Mouse (Mus musculus): ENCODE results near the gene Sept1. TPM values are rescaled to one million over a fixed set of nuclear protein-coding genes. Genes with fewer than 3 reads are reported as not detected.

The Sept1 gene
- total and polyA plus RNA-seq, 3 experiments, result 30.6 to 116 TPM; not detected in 1

DNA sequence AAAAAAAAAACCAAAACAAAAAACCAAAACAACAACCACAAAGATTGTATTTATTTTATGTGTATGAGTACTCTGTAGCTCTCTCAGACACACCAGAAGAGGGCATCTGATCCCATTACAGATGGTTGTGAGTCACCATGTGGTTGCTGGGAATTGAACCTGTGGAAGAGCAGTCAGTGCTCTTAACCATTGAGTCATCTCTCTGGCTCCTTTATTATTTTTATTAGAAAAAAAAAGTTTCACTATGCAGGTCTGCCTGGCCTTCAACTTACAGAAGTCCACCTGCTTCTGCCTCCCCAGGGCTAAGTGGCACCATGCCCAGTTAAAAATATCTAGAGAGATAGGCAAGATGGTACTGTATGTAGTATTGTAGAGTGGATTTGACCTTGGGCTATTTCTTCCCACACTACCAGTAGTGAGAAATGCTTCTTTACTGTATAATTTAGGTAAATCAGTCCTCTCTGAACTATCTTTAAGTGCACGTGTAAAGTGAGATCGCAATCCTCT lies 10.5 kb upstream of the Sept1 start (continued):
- TF ChIP-seq SMC3 (IDR thresholded peaks at IDR 0.05; ENCODE audit: low read depth, low read length) (no peak), EP300 (IDR thresholded peaks at IDR 0.05; ENCODE audit: low read depth in 1 of 2, low read length in 2 of 2) (peak in 1 of 2 experiments; percentile 26; a peak in 1 of 4 replicates), RCOR1 (IDR thresholded peaks at IDR 0.05; ENCODE audit: low read depth, low read length) (0 out of 2 replicates have a peak, but pooled peaks have one; percentile 7), ZC3H11A (IDR thresholded peaks at IDR 0.05; ENCODE audit: low read depth, low read length) (no peak), POLR2AphosphoS5 (IDR thresholded peaks at IDR 0.05; ENCODE audit: borderline replicate concordance, low read depth, low read length) (no peak), CHD2 (IDR thresholded peaks at IDR 0.05; ENCODE audit: low read length) (no peak)

DNA sequence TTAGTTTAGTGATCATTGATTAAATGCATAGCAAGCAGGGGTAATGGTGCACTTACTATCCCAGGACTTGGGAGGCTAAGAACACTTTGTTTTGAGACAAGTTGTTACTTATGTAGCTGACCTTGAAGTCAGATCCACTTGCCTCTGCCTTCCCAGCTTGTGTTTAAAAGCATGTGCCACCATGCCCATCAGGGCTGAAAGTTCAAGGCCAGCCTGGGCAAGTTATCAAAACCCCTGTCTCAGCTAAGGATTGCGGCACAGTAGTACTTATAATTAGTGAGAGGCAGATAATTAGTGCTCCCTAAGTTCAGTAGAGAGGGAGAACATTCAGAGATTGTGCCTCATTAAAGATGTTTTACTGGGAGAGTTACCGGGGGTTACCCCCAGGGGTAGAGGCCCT lies 1.8 kb upstream of the Sept1 start:
- TF ChIP-seq CHD2 (IDR thresholded peaks at IDR 0.05; ENCODE audit: low read length), result no peak
- TF ChIP-seq ELF1 (IDR thresholded peaks at IDR 0.05; ENCODE audit: low read depth, low read length), result no peak
- no peak for TF ChIP-seq E2F4 (IDR thresholded peaks at IDR 0.05; ENCODE audit: borderline replicate concordance, low read depth, low read length)
- H3K36me3 ChIP-seq (ENCODE audit: control insufficient read depth in 1 of 2, insufficient read depth in 2 of 2, low read length in 2 of 2), result peaks cover 0 to 14% of the 10 kb centered on the region in 2 experiments; a peak in 3 of 4 replicates
- H3K4me3 ChIP-seq (ENCODE audit: control insufficient read depth in 1 of 2, insufficient read depth in 1 of 2, low read depth in 2 of 2, low read length in 2 of 2), result no peak overlapping the region
- H3K79me2 ChIP-seq (ENCODE audit: control insufficient read depth, insufficient read depth, low read length, poor library complexity), result peaks cover 37% of the 10 kb centered on the region
- no peak overlapping the region for H3K27ac ChIP-seq (ENCODE audit: control insufficient read depth, low read depth, low read length)
- H3K27me3 ChIP-seq (ENCODE audit: control insufficient read depth in 1 of 2, insufficient read depth in 2 of 2, low read length in 2 of 2), result no peaks in the 10 kb centered on the region
- no peak overlapping the region for H3K9ac ChIP-seq (ENCODE audit: control insufficient read depth, low read depth, low read length, poor library complexity, severe bottlenecking)
- no peak for DNase-seq (ENCODE audit: low read depth, low spot score)
- H3K4me1 ChIP-seq (ENCODE audit: control insufficient read depth in 1 of 2, insufficient read depth in 2 of 2, low read length in 2 of 2), result peaks cover 2 to 18% of the 10 kb centered on the region in 2 experiments; a peak in 3 of 4 replicates
- H3K9me3 ChIP-seq (replicated peaks; ENCODE audit: insufficient read depth, low read length), result no peaks in the 10 kb centered on the region

DNA sequence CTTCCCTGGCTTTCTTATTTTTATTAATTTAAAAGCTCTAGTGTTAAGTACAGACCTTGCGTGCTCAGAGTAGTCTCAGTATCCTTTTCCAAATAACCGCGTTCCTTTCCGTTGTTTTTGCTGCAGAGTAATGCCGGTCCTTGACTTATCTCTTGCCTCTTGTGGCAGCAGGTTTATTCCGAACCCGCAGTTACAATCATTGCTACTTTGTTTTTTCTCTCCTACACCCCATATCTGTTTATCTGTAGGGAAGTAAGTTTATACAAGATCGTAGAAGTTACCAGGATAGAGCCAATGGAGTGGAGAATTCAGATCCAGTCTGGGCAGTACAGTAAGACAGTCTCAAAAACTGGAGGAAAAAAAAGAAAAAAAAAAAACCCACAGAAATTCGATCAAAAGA lies 835 bp upstream of the Sept1 start:
- TF ChIP-seq ETS1 (IDR thresholded peaks at IDR 0.05; ENCODE audit: low read depth, low read length), result peak; percentile 49; the same call in 1 of the 2 replicates
- no peak for TF ChIP-seq MAFK (IDR thresholded peaks at IDR 0.05; ENCODE audit: borderline replicate concordance, low read depth, low read length)
- peak in 1 of 2 experiments; percentile 62 for TF ChIP-seq EP300 (IDR thresholded peaks at IDR 0.05; ENCODE audit: low read depth in 1 of 2, low read length in 2 of 2)
- TF ChIP-seq POLR2A (IDR thresholded peaks at IDR 0.05; ENCODE audit: control insufficient read depth in 1 of 2, insufficient read depth in 1 of 2, low read depth in 1 of 2, low read length in 2 of 2, poor library complexity in 1 of 2), result no peak
- no peak for TF ChIP-seq ZNF384 (IDR thresholded peaks at IDR 0.05; ENCODE audit: low read depth, low read length)
- no peak for TF ChIP-seq UBTF (IDR thresholded peaks at IDR 0.05; ENCODE audit: borderline replicate concordance, insufficient read depth, low read depth, low read length)
- TF ChIP-seq MXI1 (IDR thresholded peaks at IDR 0.05; ENCODE audit: low read depth, low read length), result peak; percentile 35
- no peak for TF ChIP-seq ZMIZ1 (IDR thresholded peaks at IDR 0.05; ENCODE audit: low read depth, low read length)
- TF ChIP-seq CHD1 (IDR thresholded peaks at IDR 0.05; ENCODE audit: low read depth, low read length), result no peak
- no peak for TF ChIP-seq ZKSCAN1 (IDR thresholded peaks at IDR 0.05; ENCODE audit: low read depth, low read length)
- TF ChIP-seq GABPA (IDR thresholded peaks at IDR 0.05; ENCODE audit: low read depth, low read length), result no peak
- TF ChIP-seq ZC3H11A (IDR thresholded peaks at IDR 0.05; ENCODE audit: low read depth, low read length), result no peak
- TF ChIP-seq NELFE (IDR thresholded peaks at IDR 0.05; ENCODE audit: low read depth, low read length), result no peak
- TF ChIP-seq RAD21 (IDR thresholded peaks at IDR 0.05; ENCODE audit: low read depth, low read length), result no peak
- TF ChIP-seq TAL1 (IDR thresholded peaks at IDR 0.05; ENCODE audit: low read length), result peak; percentile 53
- peak; percentile 71; the same call in 1 of the 2 replicates for TF ChIP-seq GATA1 (IDR thresholded peaks at IDR 0.05; ENCODE audit: low read depth, low read length)
- 0 out of 2 replicates have a peak, but pooled peaks have one; percentile 13 for TF ChIP-seq MYC (IDR thresholded peaks at IDR 0.05; ENCODE audit: low read depth, low read length)
- peak; percentile 49; the same call in 1 of the 2 replicates for TF ChIP-seq SIN3A (IDR thresholded peaks at IDR 0.05; ENCODE audit: low read length)
- no peak for TF ChIP-seq HCFC1 (IDR thresholded peaks at IDR 0.05; ENCODE audit: low read depth, low read length)
- TF ChIP-seq RCOR1 (IDR thresholded peaks at IDR 0.05; ENCODE audit: low read depth, low read length), result peak; percentile 79
- 0 out of 2 replicates have a peak, but pooled peaks have one; percentile 38 for TF ChIP-seq TCF12 (IDR thresholded peaks at IDR 0.05; ENCODE audit: low read depth, low read length)
- Histone ChIP-seq H3K27ac (ENCODE audit: control insufficient read depth, low read depth, low read length) (peak overlapping the region; percentile 74), H3K79me2 (ENCODE audit: control insufficient read depth, insufficient read depth, low read length, poor library complexity) (peaks cover 37% of the 10 kb centered on the region), H3K36me3 (ENCODE audit: control insufficient read depth in 1 of 2, insufficient read depth in 2 of 2, low read length in 2 of 2) (peaks cover 0 to 14% of the 10 kb centered on the region in 2 experiments; a peak in 3 of 4 replicates), H3K9ac (ENCODE audit: control insufficient read depth, low read depth, low read length, poor library complexity, severe bottlenecking) (peak overlapping the region; percentile 94), H3K4me1 (ENCODE audit: control insufficient read depth in 1 of 2, insufficient read depth in 2 of 2, low read length in 2 of 2) (peaks cover 2 to 18% of the 10 kb centered on the region in 2 experiments; a peak in 3 of 4 replicates), H3K9me3 (replicated peaks; ENCODE audit: insufficient read depth, low read length) (no peaks in the 10 kb centered on the region), H3K27me3 (ENCODE audit: control insufficient read depth in 1 of 2, insufficient read depth in 2 of 2, low read length in 2 of 2) (no peaks in the 10 kb centered on the region), H3K4me3 (ENCODE audit: control insufficient read depth in 1 of 2, insufficient read depth in 1 of 2, low read depth in 2 of 2, low read length in 2 of 2) (peak overlapping the region; percentile 80 to 83)
- peak; percentile 73 for DNase-seq (ENCODE audit: low read depth, low spot score)

All from MEL (cell line).